Mouse (Mus musculus) MEL (cell line): Measurements from ENCODE around the gene Gm29427. TPM values are rescaled to one million over a fixed set of nuclear protein-coding genes. Genes with fewer than 3 reads are reported as not detected.

ENCODE experiments used
- DNase-seq: peaks from one replicate; pipeline ENCODE4 v3.0.0; 2011; ENCODE audit warnings: low read depth, low spot score
- H3K27ac ChIP-seq: 2 replicates; pipeline ENCODE4 v1.5.1; 2012; ENCODE audit warnings: low read depth, mild to moderate bottlenecking, control low read depth, low read length, moderate library complexity; ENCODE audit not compliant: control insufficient read depth
- H3K27me3 ChIP-seq, 2 experiments: fragments of 150-350 bp in 1 of 2; sonication (generic) in 1 of 2; 2 replicates each; pipeline ENCODE4 v1.6.1; 2012; ENCODE audit warnings: low read length in 2 of 2, mild to moderate bottlenecking in 2 of 2, improper control_type of control experiment in 1 of 2, moderate library complexity in 1 of 2; ENCODE audit not compliant: insufficient read depth in 2 of 2, control insufficient read depth in 1 of 2
- H3K36me3 ChIP-seq, 2 experiments: 2 replicates each; pipeline ENCODE4 v1.6.1; 2012 to 2014; ENCODE audit warnings: low read length in 2 of 2, improper control_type of control experiment in 1 of 2, inconsistent platforms in 1 of 2, mild to moderate bottlenecking in 1 of 2; ENCODE audit not compliant: insufficient read depth in 2 of 2, control insufficient read depth in 1 of 2
- H3K4me1 ChIP-seq, 2 experiments: fragments of 150-350 bp in 1 of 2; sonication (generic) in 1 of 2; 2 replicates each; pipeline ENCODE4 v1.6.1; 2012; ENCODE audit warnings: low read length in 2 of 2, improper control_type of control experiment in 1 of 2, mild to moderate bottlenecking in 1 of 2; ENCODE audit not compliant: insufficient read depth in 2 of 2, control insufficient read depth in 1 of 2
- H3K4me3 ChIP-seq, 2 experiments: fragments of 150-350 bp in 1 of 2; sonication (generic) in 1 of 2; 2 replicates each; pipeline ENCODE4 v1.5.1; 2012; ENCODE audit warnings: low read depth in 2 of 2, low read length in 2 of 2, mild to moderate bottlenecking in 2 of 2, moderate library complexity in 2 of 2, control low read depth in 1 of 2, improper control_type of control experiment in 1 of 2; ENCODE audit not compliant: control insufficient read depth in 1 of 2, insufficient read depth in 1 of 2
- H3K79me2 ChIP-seq: 2 replicates; pipeline ENCODE4 v1.6.1; 2012; ENCODE audit warnings: mild to moderate bottlenecking, low read length, moderate library complexity; ENCODE audit not compliant: control insufficient read depth, poor library complexity, insufficient read depth
- H3K9ac ChIP-seq: 2 replicates; pipeline ENCODE4 v1.6.1; 2012; ENCODE audit warnings: low read depth, mild to moderate bottlenecking, control low read depth, low read length, moderate library complexity; ENCODE audit not compliant: control insufficient read depth, poor library complexity, severe bottlenecking
- H3K9me3 ChIP-seq: fragments of 150-350 bp; sonication (generic); replicated peaks from 2 replicates; pipeline ENCODE4 v1.6.1; 2012; ENCODE audit warnings: mild to moderate bottlenecking, low read length, improper control_type of control experiment, moderate library complexity; ENCODE audit not compliant: insufficient read depth
- BHLHE40 ChIP-seq: IDR thresholded peaks from 2 replicates; pipeline ENCODE4 v1.6.1; 2012; ENCODE audit warnings: low read depth, mild to moderate bottlenecking, inconsistent platforms, low read length, improper control_type of control experiment, borderline replicate concordance
- CHD1 ChIP-seq: IDR thresholded peaks from 2 replicates; pipeline ENCODE4 v1.6.1; 2012; ENCODE audit warnings: low read depth, mild to moderate bottlenecking, inconsistent platforms, low read length, improper control_type of control experiment
- E2F4 ChIP-seq: IDR thresholded peaks from 2 replicates; pipeline ENCODE4 v1.6.1; 2011; ENCODE audit warnings: low read depth, low read length, improper control_type of control experiment, borderline replicate concordance
- ELF1 ChIP-seq: IDR thresholded peaks from 2 replicates; pipeline ENCODE4 v1.6.1; 2014; ENCODE audit warnings: low read depth, mild to moderate bottlenecking, inconsistent platforms, low read length, improper control_type of control experiment, moderate library complexity
- EP300 ChIP-seq, 2 experiments: IDR thresholded peaks; 2 replicates each; pipeline ENCODE4 v1.6.1; 2011; ENCODE audit warnings: improper control_type of control experiment in 2 of 2, low read length in 2 of 2, low read depth in 1 of 2, mild to moderate bottlenecking in 1 of 2
- ETS1 ChIP-seq: IDR thresholded peaks from 2 replicates; pipeline ENCODE4 v1.6.1; 2012; ENCODE audit warnings: low read depth, mild to moderate bottlenecking, inconsistent platforms, low read length, improper control_type of control experiment, moderate library complexity
- GATA1 ChIP-seq: IDR thresholded peaks from 2 replicates; pipeline ENCODE4 v1.6.1; 2011; ENCODE audit warnings: low read depth, low read length, improper control_type of control experiment
- HCFC1 ChIP-seq: IDR thresholded peaks from 2 replicates; pipeline ENCODE4 v1.6.1; 2012; ENCODE audit warnings: low read depth, mild to moderate bottlenecking, inconsistent platforms, low read length, improper control_type of control experiment, moderate library complexity
- KAT2A ChIP-seq: conservative IDR thresholded peaks from 2 replicates; pipeline ENCODE4 v1.6.1; 2012; ENCODE audit warnings: low read depth, low read length, improper control_type of control experiment, inconsistent platforms
- MAX ChIP-seq: IDR thresholded peaks from 2 replicates; pipeline ENCODE4 v1.6.1; 2011; ENCODE audit warnings: low read length, improper control_type of control experiment
- MAZ ChIP-seq: IDR thresholded peaks from 2 replicates; pipeline ENCODE4 v1.6.1; 2012; ENCODE audit warnings: low read depth, mild to moderate bottlenecking, inconsistent platforms, low read length, improper control_type of control experiment
- MEF2A ChIP-seq: IDR thresholded peaks from 2 replicates; pipeline ENCODE4 v1.6.1; 2014; ENCODE audit warnings: low read depth, mild to moderate bottlenecking, inconsistent platforms, low read length, improper control_type of control experiment; ENCODE audit not compliant: poor library complexity, insufficient replicate concordance, severe bottlenecking; ENCODE audit errors: extremely low read depth
- MXI1 ChIP-seq: IDR thresholded peaks from 2 replicates; pipeline ENCODE4 v1.6.1; 2011; ENCODE audit warnings: mild to moderate bottlenecking, low read depth, low read length, improper control_type of control experiment
- POLR2A ChIP-seq, 2 experiments: IDR thresholded peaks; 2 replicates each; pipeline ENCODE4 v1.6.1; 2011 to 2012; ENCODE audit warnings: low read length in 2 of 2, mild to moderate bottlenecking in 2 of 2, control low read depth in 1 of 2, improper control_type of control experiment in 1 of 2, low read depth in 1 of 2, moderate library complexity in 1 of 2; ENCODE audit not compliant: control insufficient read depth in 1 of 2, insufficient read depth in 1 of 2, poor library complexity in 1 of 2
- POLR2AphosphoS2 ChIP-seq: IDR thresholded peaks from 2 replicates; pipeline ENCODE4 v1.6.1; 2011; ENCODE audit warnings: low read length, improper control_type of control experiment
- RAD21 ChIP-seq: IDR thresholded peaks from 2 replicates; pipeline ENCODE4 v1.6.1; 2011; ENCODE audit warnings: mild to moderate bottlenecking, low read depth, low read length, improper control_type of control experiment
- RCOR1 ChIP-seq: IDR thresholded peaks from 2 replicates; pipeline ENCODE4 v1.6.1; 2012; ENCODE audit warnings: low read depth, mild to moderate bottlenecking, inconsistent platforms, low read length, improper control_type of control experiment
- SIN3A ChIP-seq: IDR thresholded peaks from 2 replicates; pipeline ENCODE4 v1.6.1; 2012; ENCODE audit warnings: low read length, improper control_type of control experiment, inconsistent platforms
- TAL1 ChIP-seq: IDR thresholded peaks from 2 replicates; pipeline ENCODE4 v1.6.1; 2012; ENCODE audit warnings: mild to moderate bottlenecking, inconsistent platforms, low read length, moderate library complexity, mixed read lengths
- TBP ChIP-seq: IDR thresholded peaks from 2 replicates; pipeline ENCODE4 v1.8.0; 2011; ENCODE audit warnings: low read depth, low read length, improper control_type of control experiment
- USF2 ChIP-seq, 2 experiments: IDR thresholded peaks; 2 replicates each; pipeline ENCODE4 v1.6.1; 2011 to 2012; ENCODE audit warnings: improper control_type of control experiment in 2 of 2, low read length in 2 of 2, borderline replicate concordance in 1 of 2, inconsistent platforms in 1 of 2, low read depth in 1 of 2, mild to moderate bottlenecking in 1 of 2; ENCODE audit not compliant: insufficient read depth in 1 of 2
- ZNF384 ChIP-seq: IDR thresholded peaks from 2 replicates; pipeline ENCODE4 v1.6.1; 2012; ENCODE audit warnings: low read depth, mild to moderate bottlenecking, inconsistent platforms, low read length, improper control_type of control experiment
- polyA plus RNA-seq, 2 experiments: library from polyadenylated mRNA; stranded (reverse) in 1 of 2; unstranded in 1 of 2; fragments of >175 nt in 1 of 2; fragments of >200 nt in 1 of 2; gene quantifications; 2 replicates each; pipeline versions ENCODE4 v1.2.1 to v1.2.4; 2012; ENCODE audit warnings: low replicate concordance in 2 of 2, low read depth in 1 of 2; ENCODE audit not compliant: insufficient read length in 2 of 2, insufficient read depth in 1 of 2, missing spikeins in 1 of 2
- total RNA-seq: library from RNA; depleted of rRNA; stranded (reverse); fragments of 300-350 nt; gene quantifications from 2 replicates; pipeline ENCODE4 v1.2.3, GENCODE M21; 2012

Gm29427 gene
- total and polyA plus RNA-seq, 3 experiments, result not detected

GRCm38 (mm10) chr1:130729153-130729552 is 13.6 kb upstream of the Gm29427 start, which contains the start of gene Pfkfb2:
TSS of gene Pfkfb2 (minus strand) at chr1:130729253.
- Histone ChIP-seq H3K4me1 (peaks cover 0 to 23% of the 10 kb centered on the region in 2 experiments; a peak in 3 of 4 replicates), H3K36me3 (peaks cover 0 to 20% of the 10 kb centered on the region in 2 experiments; a peak in 2 of 4 replicates), H3K27me3 (no peaks in the 10 kb centered on the region), H3K27ac (no peak within 1 kb of the TSS), H3K9ac (no peak within 1 kb of the TSS), H3K79me2 (no peaks in the 10 kb centered on the region), H3K9me3 (no peaks in the 10 kb centered on the region), H3K4me3 (no peak within 1 kb of the TSS)
- DNase-seq, result no peak
- TF ChIP-seq USF2 (IDR thresholded peaks at IDR 0.05; ENCODE audit: borderline replicate concordance in 1 of 2, insufficient read depth in 1 of 2, low read depth in 1 of 2, low read length in 2 of 2) (no peak), ZNF384 (no peak), KAT2A (no peak), POLR2AphosphoS2 (no peak), CHD1 (no peak), RAD21 (no peak), MEF2A (no peak), EP300 (IDR thresholded peaks at IDR 0.05; ENCODE audit: low read depth in 1 of 2, low read length in 2 of 2) (no peak), SIN3A (no peak), MXI1 (no peak)

GRCm38 (mm10) chr1:130728708-130729107 is 13.1 kb upstream of the Gm29427 start:
- peaks cover 0 to 20% of the 10 kb centered on the region in 2 experiments; a peak in 2 of 4 replicates for H3K36me3 ChIP-seq
- TF ChIP-seq RCOR1 (no peak), KAT2A (no peak), ETS1 (no peak), TBP (no peak)

GRCm38 (mm10) chr1:130728070-130728469 is 12.5 kb upstream of the Gm29427 start:
- Histone ChIP-seq H3K4me1 (peaks cover 0 to 15% of the 10 kb centered on the region in 2 experiments; a peak in 3 of 4 replicates), H3K27ac (no peak overlapping the region), H3K79me2 (no peaks in the 10 kb centered on the region), H3K9me3 (no peaks in the 10 kb centered on the region), H3K4me3 (no peak overlapping the region), H3K9ac (no peak overlapping the region), H3K27me3 (no peaks in the 10 kb centered on the region), H3K36me3 (peaks cover 0 to 18% of the 10 kb centered on the region in 2 experiments; a peak in 2 of 4 replicates)
- DNase-seq, result no peak
- TF ChIP-seq GATA1, result no peak
- TF ChIP-seq BHLHE40, result no peak
- TF ChIP-seq ELF1, result no peak
- no peak for TF ChIP-seq KAT2A
- no peak for TF ChIP-seq HCFC1
- TF ChIP-seq ETS1, result no peak
- TF ChIP-seq POLR2A (IDR thresholded peaks at IDR 0.05; ENCODE audit: control insufficient read depth in 1 of 2, insufficient read depth in 1 of 2, low read depth in 1 of 2, low read length in 2 of 2, poor library complexity in 1 of 2), result no peak
- no peak for TF ChIP-seq MAX
- TF ChIP-seq TAL1, result no peak
- no peak for TF ChIP-seq MAZ
- TF ChIP-seq E2F4, result no peak
- no peak for TF ChIP-seq MEF2A

More at GRCm38 (mm10) chr1:130728708-130729107, 13.1 kb upstream of the Gm29427 start:
- no peaks in the 10 kb centered on the region for H3K79me2 ChIP-seq
- no peaks in the 10 kb centered on the region for H3K9me3 ChIP-seq
- peaks cover 0 to 21% of the 10 kb centered on the region in 2 experiments; a peak in 3 of 4 replicates for H3K4me1 ChIP-seq
- H3K9ac ChIP-seq, result no peak overlapping the region
- no peaks in the 10 kb centered on the region for H3K27me3 ChIP-seq
- H3K4me3 ChIP-seq, result no peak overlapping the region
- DNase-seq, result no peak
- no peak overlapping the region for H3K27ac ChIP-seq
